Mouse (Mus musculus) layer of hippocampus, adult 8-10 months (tissue): Measurements from ENCODE around the gene Trim7. TPM values are rescaled to one million over a fixed set of nuclear protein-coding genes. Genes with fewer than 3 reads are reported as not detected.
"Not testable (repeated sequence)": the region's sequence is repeated elsewhere in the genome, so short reads cannot be mapped to it uniquely, and the experiment has no call there.

Source experiments
- DNase-seq, 2 experiments: peaks; one replicate each; pipeline ENCODE4 v3.0.0; 2022; ENCODE audit warnings: low spot score in 2 of 2
- total RNA-seq, 4 experiments: library from RNA; stranded (reverse); gene quantifications; 2 replicates each; pipeline ENCODE4 v1.2.4; 2022

Gene Trim7
- total RNA-seq: 1 to 10 TPM; 2.2 to 3.4 (median 3.1) TPM

DNA sequence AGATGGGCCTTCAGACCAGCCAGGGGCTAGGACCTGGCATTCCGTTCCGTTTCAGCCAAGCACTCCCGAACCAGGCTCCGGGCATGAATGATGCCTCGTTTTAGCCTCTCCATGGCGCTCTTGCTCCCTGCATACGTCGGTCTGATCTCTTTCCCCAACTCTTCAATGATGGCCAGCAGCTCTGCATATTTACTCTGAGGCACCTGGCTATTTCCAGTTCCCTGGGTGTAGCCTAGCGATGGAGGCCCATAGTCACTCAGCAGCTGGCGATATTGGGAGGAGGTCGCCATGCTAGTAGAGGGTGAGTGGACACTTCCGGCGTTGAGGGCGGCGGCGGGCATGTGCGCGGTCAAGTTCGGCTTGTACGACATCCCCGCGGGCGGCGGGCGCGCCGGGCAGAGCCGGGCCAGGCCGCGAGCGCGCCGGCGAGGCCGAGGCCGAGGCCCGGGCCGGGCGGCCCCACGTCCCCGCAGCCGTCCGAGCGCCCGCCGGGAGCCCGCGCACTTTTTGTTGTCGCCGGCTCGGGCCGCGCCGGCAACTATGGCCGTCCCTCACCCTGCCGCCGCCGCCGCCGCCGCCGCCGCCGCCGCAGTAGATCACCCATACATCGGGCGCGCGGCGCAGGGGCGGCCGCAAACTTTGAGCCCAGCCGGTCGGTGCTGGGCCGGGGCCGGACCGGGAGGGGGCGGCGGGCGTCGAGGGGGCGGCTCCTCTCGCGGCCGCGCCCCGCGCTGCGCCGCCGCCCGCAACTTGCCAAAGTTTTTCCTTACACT lies at the start of gene Trim7, which contains the start of gene Gm12184:
Trim7 (plus strand) TSS at position 162 of the 773 bp plus-strand sequence.
Gm12184 (minus strand) TSS at position 677 of the 773 bp plus-strand sequence.
- DNase-seq: not testable (repeated sequence)

DNA sequence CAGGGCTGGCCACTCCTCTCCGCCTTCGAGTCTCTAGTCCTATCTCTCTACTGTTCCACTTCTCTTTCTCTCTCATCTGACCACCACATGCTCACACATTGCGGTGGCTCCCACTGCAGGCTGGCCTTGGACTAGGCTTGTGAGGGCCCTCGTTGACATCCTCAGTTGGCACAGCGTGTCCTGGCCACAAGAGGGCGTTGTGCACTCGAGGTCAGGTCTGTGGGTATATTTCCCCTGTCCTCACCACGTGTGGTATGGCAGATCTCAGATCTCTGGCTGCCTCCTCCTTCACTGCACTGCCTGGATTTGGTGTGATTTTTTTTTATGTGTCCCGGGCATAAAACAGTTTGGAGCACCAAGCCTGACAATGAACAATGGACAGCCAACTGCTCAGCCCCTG lies 49.3 kb upstream of the Trim7 start:
- no peak for DNase-seq

DNA sequence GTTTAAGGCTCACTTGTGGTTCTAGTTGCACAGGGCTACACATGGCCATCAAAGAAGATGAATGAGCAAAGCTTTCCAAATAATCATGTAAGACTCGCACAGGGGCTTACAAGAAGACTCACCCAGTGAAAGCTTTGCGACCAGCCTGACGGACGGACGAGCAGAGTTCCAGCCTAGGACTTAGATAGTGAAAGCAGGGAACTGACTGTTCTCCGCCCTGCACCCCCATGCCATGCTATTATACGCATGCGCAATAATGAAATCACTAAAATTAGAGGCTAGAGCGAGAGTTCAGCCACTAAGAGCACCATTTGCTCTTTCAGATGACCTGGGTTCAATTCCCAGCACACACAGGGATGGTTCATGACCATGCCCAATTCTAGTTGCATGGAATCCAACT lies 48.6 kb upstream of the Trim7 start:
- DNase-seq: no peak

DNA sequence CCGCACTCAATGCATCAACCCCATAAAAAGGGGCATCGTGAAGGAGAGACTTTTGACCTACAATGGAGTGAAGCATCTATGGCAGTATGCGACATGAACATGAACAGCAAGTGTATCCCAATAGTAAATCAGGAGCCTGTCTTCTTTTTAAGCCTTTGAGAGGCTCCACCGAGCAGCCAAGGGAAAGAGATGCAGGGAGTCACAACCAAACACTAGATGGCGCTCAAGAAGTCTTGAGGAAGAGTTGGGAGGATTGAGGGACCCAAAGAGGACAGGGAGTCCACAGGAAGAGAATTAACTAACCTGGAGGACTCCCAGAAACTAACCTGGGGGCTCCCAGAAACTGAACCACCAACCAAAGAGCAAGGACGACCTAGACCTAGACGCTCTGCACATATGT lies 46.5 kb upstream of the Trim7 start:
- DNase-seq: no peak

DNA sequence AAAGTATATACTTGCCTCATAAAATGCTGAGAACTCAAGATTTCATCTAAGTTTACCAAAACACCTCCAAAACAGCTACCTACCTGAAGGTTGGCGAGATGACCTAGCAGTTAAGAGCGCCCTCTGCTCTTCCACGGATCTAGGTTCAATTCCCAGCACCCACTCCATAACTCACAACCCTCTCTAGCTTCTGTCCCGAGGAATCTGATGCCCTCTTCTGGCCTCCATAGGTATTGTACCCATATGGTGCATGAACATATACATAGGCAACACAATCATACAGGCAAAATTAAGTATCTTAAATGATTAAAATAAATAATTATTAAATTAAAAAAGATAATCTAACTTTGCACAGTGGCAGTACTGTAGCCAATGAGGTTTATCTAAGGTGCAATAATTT lies 43.7 kb upstream of the Trim7 start:
- no peak for DNase-seq

DNA sequence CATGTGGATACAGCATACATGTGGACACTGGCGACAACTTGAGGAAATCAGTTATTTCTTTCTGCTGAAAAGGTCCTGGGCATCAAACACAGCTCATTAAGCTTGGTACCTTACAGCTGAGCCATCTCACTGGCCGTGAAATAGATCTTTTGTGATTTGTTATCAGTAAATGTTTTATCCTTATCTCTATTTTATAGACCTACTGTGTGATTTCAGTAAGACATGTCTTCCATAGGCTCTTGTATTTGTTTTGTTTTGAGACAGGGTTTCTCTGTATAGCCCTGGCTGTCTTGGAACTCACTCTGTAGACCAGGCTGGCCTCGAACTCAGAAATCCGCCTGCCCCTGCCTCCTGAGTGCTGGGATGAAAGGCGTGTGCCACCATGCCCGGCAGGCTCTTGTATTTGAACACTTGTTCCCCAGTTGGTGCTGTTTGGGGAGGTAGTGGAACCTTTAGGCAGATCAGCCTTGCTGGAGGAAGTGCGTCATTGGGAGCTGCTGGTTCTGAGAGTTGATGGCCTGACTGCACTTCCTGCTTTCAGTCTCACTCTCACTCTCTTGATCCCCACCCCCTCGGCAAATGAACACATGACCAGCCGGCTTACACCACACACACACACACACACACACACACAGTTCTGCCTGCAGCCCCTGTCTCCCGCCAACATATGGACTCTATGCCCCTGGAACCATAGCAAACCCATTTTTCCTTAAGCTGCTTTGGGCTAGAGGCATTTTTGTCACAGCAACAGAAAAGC lies 38.3 kb upstream of the Trim7 start:
- DNase-seq: no peak

DNA sequence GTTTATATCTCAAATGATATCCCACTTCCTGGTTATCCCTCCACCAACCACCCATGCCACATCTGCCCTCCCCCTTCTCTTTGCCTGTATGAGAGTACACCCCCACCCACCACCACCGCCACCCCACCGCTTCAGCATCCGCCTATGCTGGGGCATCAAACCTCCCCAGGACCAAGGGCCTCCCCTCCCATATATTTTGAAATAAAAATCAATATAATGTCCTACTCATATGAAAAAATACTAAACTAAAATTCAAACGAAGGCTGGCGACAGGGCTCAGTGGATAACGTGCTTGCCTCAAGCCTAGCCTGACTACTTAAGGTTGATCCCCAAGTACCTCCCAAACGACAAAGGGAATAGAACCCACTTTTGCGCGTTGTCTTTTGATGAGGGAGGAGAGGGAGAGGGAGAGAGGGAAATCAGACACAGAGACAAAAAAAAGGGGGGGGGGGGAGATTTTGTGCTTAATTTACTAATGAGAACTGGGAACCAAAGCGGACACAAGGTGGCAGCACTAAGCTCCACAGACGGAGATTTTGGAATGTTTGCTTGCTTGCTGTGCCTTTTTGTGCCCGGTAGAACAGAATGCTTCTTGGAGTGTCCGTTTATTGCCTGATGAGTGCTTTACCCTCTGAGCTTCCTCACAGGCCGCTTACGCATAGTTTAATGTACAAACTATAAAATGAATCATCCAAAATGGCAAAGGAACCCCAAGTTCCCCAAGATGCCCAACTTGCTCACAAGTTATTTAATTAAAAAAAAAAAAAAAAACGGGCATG lies 37.4 kb upstream of the Trim7 start:
- peak; percentile 56 to 82 for DNase-seq

DNA sequence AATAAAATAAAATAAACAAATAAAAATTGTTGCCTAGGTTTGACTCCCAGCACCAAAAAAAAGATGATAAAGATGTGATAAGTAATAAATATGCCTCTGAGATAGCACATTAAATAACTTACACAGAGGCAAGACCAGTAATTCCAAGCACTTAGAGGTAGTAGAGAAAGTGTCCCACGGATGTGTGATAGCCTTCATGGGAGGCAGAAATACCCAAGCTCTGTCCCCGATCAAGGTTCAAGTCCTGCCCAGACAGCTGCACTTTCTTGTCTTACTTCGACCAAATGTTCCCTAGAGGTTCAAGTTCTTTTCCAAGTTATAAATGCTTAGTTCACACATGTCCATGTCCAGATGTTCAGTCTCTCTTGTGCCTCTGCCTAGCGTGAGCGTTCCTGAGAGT lies 36.7 kb upstream of the Trim7 start:
- no peak for DNase-seq

DNA sequence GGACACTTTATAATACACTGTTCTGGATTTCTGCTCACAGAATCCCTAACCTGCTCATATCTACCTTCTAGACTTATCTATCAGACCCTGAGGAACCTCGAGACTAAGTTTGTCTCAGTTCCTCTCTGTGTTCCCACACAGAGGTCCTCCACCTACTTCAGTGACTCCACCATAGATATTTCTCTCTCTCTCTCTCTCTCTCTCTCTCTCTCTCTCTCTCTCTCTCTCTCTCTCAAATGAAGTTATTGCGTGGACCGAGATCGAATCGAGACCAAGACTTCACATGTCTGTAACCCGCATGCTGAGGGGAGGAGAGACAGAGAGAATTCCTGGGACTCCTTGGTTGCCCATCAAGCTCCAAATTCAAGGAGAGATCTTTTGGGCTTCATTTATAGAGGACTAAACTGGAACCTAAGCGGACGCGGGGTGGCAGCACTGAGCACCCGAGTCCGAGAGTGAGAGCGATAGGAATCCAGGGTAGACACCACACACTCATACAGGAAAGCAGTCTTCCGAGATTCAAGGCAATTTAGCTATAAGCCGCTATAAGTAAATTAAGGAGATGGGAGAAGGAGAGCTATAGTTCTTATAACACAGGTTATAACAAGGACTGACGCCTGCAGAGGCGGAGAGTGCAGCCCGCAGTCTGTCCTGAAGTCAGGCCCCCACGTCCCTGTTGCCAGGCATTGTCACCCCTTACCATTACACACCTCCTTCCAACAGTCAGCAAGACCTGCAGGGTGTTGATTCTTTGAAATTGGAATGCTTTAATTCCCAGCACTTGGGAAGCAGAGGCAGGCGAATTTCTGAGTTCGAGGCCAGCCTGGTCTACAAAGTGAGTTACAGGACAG lies 35.7 kb upstream of the Trim7 start:
- DNase-seq: peak; percentile 72 to 89

DNA sequence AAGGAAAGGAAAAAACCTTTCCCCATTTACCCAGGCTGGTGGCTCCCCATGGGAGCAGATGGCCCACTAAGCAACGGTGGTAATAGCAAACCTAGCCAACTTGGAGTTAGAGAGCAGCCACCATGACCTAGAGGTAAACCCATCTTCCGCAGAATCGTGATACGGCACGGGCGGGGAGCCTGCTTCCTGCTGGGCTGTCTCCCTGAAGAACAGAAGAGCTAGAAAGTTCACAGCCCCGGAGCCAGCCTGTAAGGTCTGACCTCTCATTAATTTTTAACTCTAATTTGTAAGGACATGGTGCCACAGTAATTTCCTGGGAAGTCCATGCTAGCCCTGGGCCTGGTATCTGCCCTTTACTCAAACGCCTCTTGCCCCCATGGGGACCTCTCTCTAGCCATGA lies 35.0 kb upstream of the Trim7 start:
- no peak for DNase-seq

DNA sequence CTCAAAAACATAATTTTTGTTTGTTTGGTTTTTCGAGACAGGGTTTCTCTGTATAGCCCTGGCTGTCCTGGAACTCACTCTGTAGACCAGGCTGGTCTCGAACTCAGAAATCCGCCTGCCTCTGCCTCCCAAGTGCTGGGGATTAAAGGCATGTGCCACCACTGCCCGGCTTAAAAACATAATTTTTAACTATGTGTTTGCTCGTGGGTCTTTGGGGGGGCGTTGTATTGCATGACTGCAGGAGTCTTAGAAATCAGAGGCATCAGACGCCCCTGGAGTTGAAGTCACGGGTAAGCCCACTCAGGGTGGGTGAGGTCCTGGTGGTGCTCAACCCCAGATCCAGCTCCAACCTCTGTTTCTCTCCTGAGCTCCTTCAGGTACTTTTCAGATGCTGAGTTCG lies 34.0 kb upstream of the Trim7 start:
- not testable (repeated sequence) for DNase-seq

DNA sequence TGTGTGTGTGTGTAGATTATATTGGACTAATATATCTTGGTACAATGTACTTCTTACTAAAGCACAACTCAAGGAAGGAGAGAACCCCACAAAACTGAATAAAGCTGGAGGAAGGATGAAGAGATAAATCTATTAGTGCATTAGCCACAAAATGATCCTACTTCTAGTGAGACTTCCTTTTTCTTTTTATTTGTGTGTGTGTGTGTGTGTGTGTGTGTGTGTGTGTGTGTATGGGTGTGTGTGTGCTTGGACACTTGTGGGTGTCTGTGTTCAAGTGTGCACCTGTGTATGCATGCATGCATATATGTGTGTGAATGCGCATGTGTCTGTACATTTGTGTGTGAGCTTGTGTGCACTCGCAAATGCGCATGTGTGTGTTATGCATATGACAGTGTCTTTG lies 32.8 kb upstream of the Trim7 start:
- DNase-seq: no peak

DNA sequence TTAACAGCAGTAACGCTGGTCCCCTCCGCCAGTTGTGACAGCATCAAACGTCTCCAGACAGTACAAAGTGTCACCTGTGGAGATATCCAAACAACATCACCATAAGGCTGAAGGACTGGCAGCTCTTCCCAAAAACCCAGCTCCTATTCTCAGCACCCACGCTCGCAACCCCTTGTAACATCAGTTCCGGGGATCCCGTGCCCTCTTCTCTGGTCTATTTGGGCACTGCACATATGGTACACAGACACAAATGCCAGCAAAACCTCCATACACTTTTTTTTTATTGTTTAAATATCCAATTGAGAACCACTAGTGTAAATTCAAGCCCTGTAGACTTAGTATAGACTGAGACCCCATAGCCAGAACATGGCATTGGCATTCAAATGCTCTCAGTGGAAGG lies 30.7 kb upstream of the Trim7 start:
- no peak for DNase-seq

DNA sequence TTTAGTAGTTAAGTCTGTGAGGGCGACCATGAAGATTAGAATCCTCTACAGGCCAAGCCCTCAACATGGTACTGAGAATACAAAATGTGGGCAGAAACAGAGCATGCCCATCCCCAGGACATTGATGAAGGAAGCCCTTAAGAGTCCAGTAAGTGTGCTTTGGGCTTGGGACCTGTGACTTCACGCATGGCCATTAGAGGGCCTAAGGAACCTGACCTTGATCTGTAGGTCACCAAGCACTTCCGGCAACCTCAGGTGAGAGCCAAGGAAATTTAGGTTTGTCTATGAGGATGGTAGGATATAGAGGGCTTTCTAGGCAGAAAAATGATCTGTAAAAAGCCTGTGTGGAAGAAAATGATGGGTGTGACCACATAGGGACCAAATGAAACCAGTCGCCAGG lies 29.6 kb upstream of the Trim7 start:
- no peak for DNase-seq

DNA sequence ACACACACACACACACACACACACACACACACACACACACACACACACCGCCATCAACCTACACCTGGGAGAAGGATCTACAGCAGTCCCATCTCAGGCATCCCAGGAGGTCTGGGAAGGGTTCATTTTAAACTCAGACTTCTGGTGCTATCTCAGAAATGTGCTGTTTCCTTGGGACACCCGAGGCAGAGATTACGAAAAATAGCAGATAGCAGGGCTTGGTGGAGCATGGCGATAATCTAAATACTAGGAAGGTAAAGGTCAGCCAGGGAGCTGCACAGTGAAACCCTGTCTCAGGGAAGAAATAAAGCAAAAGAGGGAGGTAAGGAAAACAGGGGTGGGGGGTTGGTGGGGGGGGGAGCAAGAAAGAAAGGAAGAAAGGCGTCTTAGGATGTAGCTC lies 28.7 kb upstream of the Trim7 start:
- no peak for DNase-seq

DNA sequence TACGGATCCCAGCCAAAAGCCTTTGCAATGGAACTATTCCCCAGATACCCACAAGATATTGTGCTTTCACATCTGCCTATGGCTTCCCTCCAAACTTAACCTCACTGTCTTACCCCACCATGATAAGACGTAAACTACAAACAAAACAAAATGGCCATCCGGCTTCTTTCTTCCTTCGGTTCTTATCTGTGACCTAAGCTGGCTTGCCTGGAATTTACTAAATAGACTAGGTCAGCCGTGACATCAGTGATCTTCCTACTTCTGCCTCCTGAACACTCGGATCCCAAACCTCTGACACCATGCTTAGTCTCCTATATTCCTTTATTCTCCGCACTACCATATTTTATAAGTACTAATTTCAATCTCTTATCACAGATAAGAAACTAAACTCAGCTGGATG lies 27.6 kb upstream of the Trim7 start:
- DNase-seq: no peak

DNA sequence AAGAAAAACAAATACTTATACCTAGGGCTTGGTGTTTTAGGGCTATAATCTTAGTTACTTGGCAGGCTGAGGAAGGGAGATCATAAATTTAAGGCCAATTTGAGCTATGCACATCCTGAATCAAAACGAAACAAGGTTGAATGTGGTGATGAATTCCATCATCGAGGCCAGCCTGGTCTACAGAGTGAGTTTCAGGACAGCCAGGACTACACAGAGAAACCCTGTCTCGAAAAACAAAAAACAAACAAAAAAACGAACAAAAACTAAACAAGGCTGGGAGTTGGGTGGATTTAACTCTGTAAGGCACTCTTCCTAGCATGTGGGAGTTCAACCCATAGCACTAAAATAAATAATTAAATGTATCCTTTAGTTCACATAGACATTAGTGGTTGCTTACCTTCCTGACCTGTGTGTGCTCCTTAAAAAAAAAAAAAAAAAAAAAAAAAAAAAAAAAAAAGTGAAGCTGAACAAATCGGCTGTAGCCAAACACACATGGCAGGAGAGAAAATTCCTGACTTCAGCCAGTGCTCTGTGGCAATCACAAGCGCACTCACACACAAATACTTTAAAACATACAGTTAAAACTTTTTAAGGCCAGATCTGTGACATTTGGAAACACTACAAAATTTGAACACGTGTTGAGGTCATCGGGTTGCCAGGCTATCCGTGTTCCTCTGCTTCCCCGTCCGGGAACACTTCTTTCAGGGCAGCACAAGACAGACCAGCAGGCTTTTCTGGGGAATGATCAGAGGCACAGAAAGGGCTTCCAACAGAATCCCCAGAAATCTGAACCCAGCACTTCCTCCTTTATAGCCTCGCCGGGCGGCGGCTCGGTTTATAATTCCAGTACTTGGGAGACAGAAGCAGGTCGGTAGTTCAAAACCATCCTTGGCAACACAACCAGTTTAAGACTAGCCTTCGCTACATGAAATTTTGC lies 26.7 kb upstream of the Trim7 start:
- no peak for DNase-seq

DNA sequence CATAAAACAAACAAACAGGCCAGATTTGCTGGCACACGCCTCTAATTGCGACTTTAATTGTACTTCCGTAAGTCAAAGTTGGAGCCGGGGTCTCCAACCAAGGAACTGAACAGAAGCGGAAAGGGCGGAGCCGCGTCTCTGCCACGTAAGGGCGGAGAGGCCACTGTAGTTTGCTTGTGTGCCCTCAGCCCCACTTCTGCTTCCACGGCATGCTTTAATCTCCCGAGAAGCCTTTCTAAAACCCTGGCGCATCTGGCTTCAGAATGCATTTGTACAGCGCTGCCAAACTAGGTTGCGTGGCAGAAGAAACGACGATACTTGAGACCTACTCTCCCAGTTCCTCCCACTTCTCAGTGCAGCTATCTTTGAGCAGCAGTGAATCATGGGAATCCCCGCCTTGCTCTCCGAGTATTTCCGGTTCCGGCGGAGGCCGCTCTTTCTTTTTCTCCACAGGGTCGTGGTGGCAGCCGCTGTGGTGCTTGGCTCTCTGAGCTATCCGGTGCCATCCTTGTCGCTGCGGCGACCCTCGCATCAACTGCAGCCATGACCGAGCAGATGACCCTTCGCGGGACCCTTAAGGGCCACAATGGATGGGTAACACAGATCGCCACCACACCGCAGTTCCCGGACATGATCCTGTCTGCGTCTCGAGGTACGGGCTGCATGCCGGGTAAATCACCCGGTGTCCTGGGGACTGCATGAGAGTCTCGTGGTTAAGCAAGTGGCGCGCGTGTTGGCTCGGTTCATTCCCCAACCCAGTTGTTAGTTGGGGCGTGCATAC lies 25.8 kb upstream of the Trim7 start, which contains the start of gene Rack1:
Rack1 (plus strand) TSS at position 412 of the 781 bp plus-strand sequence.
- DNase-seq: peak; percentile 87 to 91
